Mouse (Mus musculus): ENCODE data around the gene Gm10959.

Gene Gm10959

DNA sequence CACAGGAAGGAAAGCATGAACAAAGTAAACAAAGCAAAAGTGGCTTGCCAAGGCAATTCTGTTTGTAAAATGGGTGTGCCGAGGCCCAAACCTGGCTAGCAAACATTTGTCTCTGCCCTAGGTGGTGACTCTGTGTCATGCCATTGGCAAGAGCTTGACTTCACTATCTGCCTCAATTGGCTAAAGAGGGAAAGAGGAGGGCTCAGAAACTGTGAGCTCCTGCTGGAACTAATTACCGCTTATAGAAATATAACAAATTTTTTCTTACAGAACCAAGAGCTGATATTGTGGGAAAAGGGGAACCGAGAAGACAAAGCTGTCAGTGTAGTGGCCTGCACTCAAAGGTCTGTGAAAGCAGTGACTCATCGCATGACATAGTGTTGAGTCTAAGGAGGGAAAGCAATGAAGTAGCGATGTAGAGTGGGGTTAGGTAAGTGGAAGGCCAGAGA lies 30.8 kb downstream of the Gm10959 start:
- DNase-seq = no peak

DNA sequence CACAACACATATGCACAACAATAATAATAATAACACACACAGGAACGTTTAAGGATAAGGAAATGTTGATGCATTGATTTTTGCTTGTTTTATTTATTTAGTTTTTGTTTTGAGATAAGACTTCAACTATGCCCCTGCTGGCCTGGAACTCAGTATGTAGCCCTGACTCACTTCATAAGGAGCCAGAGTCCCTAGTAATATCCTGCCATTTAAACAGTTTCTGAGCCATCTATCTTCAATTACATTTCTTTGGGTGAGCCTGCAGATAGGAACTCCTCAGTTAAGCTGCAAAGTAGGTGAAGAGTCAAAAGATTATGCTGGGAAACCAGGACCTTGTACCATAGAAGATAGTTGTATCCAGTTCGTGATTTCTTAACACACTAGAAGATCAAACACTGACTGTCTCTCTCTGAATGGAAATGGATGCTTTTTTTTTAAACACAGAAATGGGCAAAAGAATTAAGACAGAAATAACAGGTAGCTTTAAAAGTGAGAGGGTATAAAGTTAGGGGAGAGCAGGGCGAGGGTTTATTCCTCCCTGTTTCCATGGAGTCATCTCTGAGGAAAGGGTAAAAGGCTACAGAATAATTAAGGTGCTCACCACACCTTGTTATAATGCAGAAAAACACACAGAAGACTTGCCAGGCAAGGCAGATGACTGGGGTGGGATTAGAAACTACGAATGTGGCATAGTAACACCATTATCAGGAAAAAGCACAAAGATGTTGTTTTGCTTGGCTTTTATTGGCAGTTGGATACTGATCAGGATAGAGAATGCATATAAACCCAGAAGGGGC lies 31.5 kb downstream of the Gm10959 start:
- DNase-seq = no peak

DNA sequence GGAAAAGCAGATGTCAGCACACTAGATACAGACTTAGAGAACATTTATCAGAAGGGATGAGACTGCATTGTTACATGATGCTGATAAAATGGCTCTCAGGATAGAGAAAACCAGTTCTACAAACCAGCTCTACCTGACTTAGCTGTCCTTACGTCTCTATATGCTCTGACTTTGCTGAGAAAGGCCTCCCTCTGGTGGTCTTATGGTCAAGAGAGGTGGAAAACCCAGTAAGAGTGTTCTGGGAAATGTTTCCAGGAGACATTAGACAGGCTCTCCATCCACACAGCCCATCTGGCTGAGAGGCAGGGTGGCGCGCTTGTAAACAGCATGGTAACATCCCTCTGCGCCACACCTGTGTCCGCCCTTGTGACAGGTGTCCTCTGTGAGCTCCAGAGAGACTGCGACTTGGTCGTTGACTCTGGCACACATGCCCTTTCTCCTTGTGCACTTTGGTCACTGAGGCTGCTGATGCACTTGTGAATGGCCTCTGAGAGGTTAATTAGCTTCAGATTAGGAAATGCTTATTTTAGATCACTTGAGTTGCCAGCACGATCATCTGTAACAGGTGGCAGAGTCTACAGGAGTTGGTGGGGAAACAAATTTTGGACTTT lies 40.4 kb downstream of the Gm10959 start:
- DNase-seq = no peak

DNA sequence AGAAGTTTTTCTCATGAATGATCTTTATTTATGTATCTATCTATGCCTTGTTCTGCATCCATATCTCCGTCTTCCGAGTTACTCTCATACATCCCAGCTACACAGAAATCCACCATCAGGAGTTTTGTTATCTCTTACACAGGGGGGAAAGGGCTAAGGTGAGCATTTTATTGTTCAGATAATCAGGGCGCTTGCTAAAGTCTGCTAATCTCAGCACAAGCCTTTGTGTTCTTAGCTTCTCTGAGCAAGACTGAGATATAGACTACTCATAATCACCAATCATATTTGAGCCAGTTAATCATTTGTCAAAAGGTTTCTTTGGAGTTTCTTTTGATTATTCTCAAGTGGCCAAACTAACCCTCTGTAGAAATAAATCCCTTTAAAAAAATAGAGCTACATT lies 41.6 kb downstream of the Gm10959 start:
- DNase-seq = no peak

DNA sequence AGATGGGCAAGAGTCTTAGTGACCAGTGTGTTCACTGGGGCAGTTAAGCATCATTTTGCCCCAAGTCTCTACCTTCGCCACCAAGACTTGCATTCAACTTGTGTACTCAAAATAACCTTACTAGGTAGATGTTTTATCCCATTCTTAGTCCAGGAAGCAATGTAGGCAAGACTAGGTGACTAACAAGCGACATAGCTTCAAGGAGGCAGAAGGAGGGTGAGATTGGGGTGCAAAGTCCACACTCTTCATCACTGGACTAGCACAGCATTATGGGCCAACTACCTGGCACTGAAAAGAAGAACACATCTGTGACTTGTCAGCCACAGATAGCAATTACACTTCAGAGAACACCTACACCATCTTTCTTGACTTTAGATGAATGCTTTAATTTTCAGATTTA lies 42.3 kb downstream of the Gm10959 start:
- no peak for DNase-seq

DNA sequence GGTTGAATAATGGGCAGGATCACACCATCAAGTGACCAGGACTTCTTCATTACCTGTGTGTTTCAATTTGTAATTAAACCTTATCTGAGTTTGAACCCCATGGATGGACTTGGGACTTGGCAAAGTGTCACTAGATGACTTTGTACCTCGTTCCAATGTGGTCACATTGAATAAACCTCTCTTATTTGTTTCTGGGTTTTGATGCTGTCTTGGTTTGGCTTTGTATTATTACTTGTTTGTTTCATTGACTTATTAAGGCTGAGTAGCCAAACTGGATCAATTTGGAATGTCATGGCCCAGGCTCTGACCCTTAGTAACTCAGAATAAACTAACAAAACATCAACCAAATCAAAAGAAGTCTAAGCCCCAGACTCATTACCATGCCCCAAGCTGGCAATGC lies 47.6 kb downstream of the Gm10959 start:
- DNase-seq = no peak

DNA sequence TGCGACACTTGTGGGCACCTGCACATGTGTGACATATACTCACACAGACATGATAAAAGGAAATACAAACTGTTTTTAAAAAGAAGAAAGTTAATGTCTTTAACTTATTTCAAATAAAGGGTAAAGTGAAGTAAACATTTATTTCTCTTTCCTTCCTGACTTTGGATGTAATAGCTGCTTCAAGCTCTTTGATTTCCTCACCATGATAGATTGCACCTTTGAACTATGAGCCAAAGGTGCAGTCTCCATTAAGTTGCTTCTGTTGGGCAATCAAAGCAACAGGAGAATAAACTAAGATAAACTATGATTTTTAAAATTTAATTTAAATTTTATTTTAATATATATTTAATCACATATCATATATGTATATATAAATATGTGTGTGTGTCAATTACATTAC lies 50.9 kb downstream of the Gm10959 start:
- DNase-seq = no peak

DNA sequence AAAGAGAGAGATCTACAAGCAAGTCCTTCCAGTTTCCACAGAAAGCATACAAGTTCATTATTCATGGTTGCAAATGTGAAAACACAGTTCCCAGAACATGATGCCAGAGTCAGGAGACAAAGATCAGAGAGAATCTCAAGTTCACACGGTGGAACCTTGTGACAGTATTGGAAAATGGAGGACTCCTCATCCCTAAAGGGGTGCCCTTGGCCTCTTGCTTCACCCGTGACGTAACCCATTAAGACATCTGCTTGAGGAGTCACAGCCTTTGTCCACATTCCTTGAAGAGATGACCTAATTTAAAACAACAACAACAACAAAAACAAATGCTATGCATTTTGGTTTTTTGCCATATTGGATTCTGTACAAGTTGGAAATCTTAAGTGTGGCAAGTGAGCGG lies 54.1 kb downstream of the Gm10959 start:
- DNase-seq = no peak

Data from thymus, postnatal 36 days (tissue).